In the genomic region with DNA sequence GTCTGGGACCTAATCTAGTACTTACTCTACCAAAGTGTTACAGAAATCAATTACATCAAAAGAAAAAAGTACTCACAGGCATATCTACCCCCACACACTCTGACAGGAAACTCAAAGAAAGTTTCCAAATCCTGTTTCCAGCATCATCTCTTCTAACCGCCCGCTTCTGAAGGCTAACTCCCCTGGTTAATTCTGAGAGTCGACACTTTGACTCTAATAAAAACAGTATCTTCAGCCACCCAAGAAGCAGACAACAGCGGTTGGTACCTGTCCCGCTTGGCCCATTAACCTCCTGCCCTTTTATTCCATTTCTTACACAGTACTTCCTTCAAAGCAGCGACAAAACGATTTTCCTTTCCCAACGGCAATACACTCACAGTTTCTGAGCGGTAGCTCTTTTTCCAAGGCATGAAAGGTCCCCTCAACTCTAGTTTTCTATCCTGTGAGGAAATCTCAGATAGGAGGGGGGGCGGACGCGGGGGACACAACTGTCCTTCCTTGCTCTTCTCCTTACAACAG, we compare ENCODE assay signal across 8 mouse cellular contexts. TPM values are rescaled to one million over a fixed set of nuclear protein-coding genes. Genes with fewer than 3 reads are reported as not detected.
DNase-seq lines count a peak whose midpoint lies in the region; ATAC-seq lines count a peak whose summit lies in the region.

No protein-coding gene starts in this region.

- no peak for ATAC-seq in midbrain, embryonic 13.5 days

- intact Hi-C loops in left cerebral cortex, postnatal 10 days (cut with DNase I) = loop anchor here (10.0 kb wide), 1 partner anchor 95 kb away; no protein-coding TSS in a partner anchor

- peak; percentile 34 to 51 for DNase-seq in spleen, postnatal 36 days (ENCODE audit: low spot score in 2 of 2)
- no peak for DNase-seq in spleen, adult 12 weeks (ENCODE audit: low spot score)
- DNase-seq in embryonic facial prominence, embryonic 10.5 days (ENCODE audit: low spot score) = no peak
- DNase-seq in induced T-regulatory cell, adult 2 months (ENCODE audit: low read depth) = peak; percentile 84
- no peak for DNase-seq in retina, postnatal 1 day
- DNase-seq in left cerebral cortex, postnatal 10 days (ENCODE audit: extremely low spot score in 1 of 2, low spot score in 2 of 2) = no peak
- DNase-seq in urinary bladder, postnatal 4 days (ENCODE audit: low spot score in 2 of 2) = no peak

- H3K27me3 ChIP-seq in embryonic facial prominence, embryonic 10.5 days (replicated peaks; ENCODE audit: low read depth, poor library complexity, severe bottlenecking) = no peaks in the 10 kb centered on the region; the same call in 1 of the 2 replicates
- no peaks in the 10 kb centered on the region for H3K27me3 ChIP-seq in midbrain, embryonic 13.5 days

- no peaks in the 10 kb centered on the region for H3K36me3 ChIP-seq in embryonic facial prominence, embryonic 10.5 days (replicated peaks)
- H3K36me3 ChIP-seq in midbrain, embryonic 13.5 days = no peaks in the 10 kb centered on the region

- peaks cover 26% of the 10 kb centered on the region for H3K4me1 ChIP-seq in embryonic facial prominence, embryonic 10.5 days
- peaks cover 32% of the 10 kb centered on the region for H3K4me1 ChIP-seq in midbrain, embryonic 13.5 days (replicated peaks)

- H3K4me2 ChIP-seq in midbrain, embryonic 13.5 days (replicated peaks) = peak overlapping the region; percentile 88

- peak overlapping the region; percentile 87 for H3K4me3 ChIP-seq in embryonic facial prominence, embryonic 10.5 days
- peak overlapping the region; percentile 87 for H3K4me3 ChIP-seq in midbrain, embryonic 13.5 days (replicated peaks)

- H3K27ac ChIP-seq in embryonic facial prominence, embryonic 10.5 days (replicated peaks) = peak overlapping the region; percentile 95
- H3K27ac ChIP-seq in midbrain, embryonic 13.5 days = peak overlapping the region; percentile 92

- H3K9me3 ChIP-seq in embryonic facial prominence, embryonic 10.5 days = no peaks in the 10 kb centered on the region
- no peaks in the 10 kb centered on the region for H3K9me3 ChIP-seq in midbrain, embryonic 13.5 days

- peak overlapping the region; percentile 92 for H3K9ac ChIP-seq in midbrain, embryonic 13.5 days (replicated peaks)

- WGBS in embryonic facial prominence, embryonic 10.5 days = under 1% methylated on average over 12 of the region's 12 CpGs
- under 1% methylated on average over 12 of the region's 12 CpGs for WGBS in midbrain, embryonic 13.5 days

RNA-seq across cellular contexts. Expression of gene Rap1a, which starts 0.9 kb away (rescaled TPM):
- 66.0 and 66.3 TPM in 2 replicates for polyA plus RNA-seq in embryonic facial prominence, embryonic 10.5 days (2016; fragmentation: Nextera tagmentation; extraction: Ambion mirVana)
- polyA plus RNA-seq in midbrain, embryonic 13.5 days (2015; fragmentation: Nextera tagmentation; extraction: Ambion mirVana) = 74.3 and 76.1 TPM in 2 replicates
- total RNA-seq in left cerebral cortex, postnatal 10 days (2021) = 10 to 100 TPM; 75.7 to 86.0 TPM

Comparison
In these comparisons a context has a peak if more than half of its experiments do, and no peak if none do; other contexts are left out.
1. DNase-seq: peak in spleen, postnatal 36 days (2 of 2) and induced T-regulatory cell, adult 2 months (single experiment); none in spleen, adult 12 weeks (single experiment), embryonic facial prominence, embryonic 10.5 days (single experiment), retina, postnatal 1 day (single experiment), left cerebral cortex, postnatal 10 days (0 of 2) and urinary bladder, postnatal 4 days (0 of 2).